Mouse (Mus musculus) kidney, adult 2 months (tissue): ENCODE results near the gene Them7. TPM values are rescaled to one million over a fixed set of nuclear protein-coding genes. Genes with fewer than 3 reads are reported as not detected.

Experiments used
- DNase-seq: peaks from one replicate; pipeline ENCODE4 v3.0.0; 2021
- H3K27ac ChIP-seq: fragments of 200-500 bp; 2 replicates; pipeline ENCODE4 v1.5.1; 2012; ENCODE audit warnings: low read depth, low read length, control low read depth, inconsistent platforms; ENCODE audit not compliant: insufficient read depth
- H3K27me3 ChIP-seq: fragments of 200-500 bp; replicated peaks from 2 replicates; pipeline ENCODE4 v1.6.1; 2012; ENCODE audit warnings: mild to moderate bottlenecking, moderate library complexity, low read length, inconsistent platforms; ENCODE audit not compliant: control insufficient read depth, insufficient read depth
- H3K36me3 ChIP-seq: fragments of 200-500 bp; 2 replicates; pipeline ENCODE4 v1.6.1; 2012; ENCODE audit warnings: mild to moderate bottlenecking, moderate library complexity, low read length, inconsistent platforms; ENCODE audit not compliant: control insufficient read depth, insufficient read depth
- H3K4me1 ChIP-seq: fragments of 200-500 bp; 2 replicates; pipeline ENCODE4 v1.6.1; 2011; ENCODE audit warnings: low read length; ENCODE audit not compliant: control insufficient read depth, insufficient read depth
- H3K4me3 ChIP-seq: fragments of 200-500 bp; 2 replicates; pipeline ENCODE4 v1.5.1; 2011; ENCODE audit warnings: mild to moderate bottlenecking, low read depth, low read length, control low read depth; ENCODE audit not compliant: insufficient read depth
- CTCF ChIP-seq: fragments of 200-500 bp; conservative IDR thresholded peaks from 2 replicates; pipeline ENCODE4 v1.5.1; 2011; ENCODE audit warnings: low read depth, mild to moderate bottlenecking, control low read depth, low read length, moderate library complexity, mixed read lengths; ENCODE audit not compliant: insufficient read depth, insufficient read length
- POLR2A ChIP-seq: fragments of 200-500 bp; IDR thresholded peaks from one replicate; pipeline ENCODE4 v1.6.1; 2011; ENCODE audit warnings: low read depth, low read length, control low read depth
- WGBS: fragments of 180-500 bp; shearing (Covaris S2); methylation state at CpG from one replicate; pipeline ENCODE4 v1.1.7; 2018; 5-methylcytosine and 5-hydroxymethylcytosine counted together
- polyA plus RNA-seq: library from polyadenylated mRNA; depleted of rRNA; stranded (reverse); fragments of >200 nt; gene quantifications from 2 replicates; pipeline ENCODE4 v1.2.3, GENCODE M21; 2012

The Them7 gene
- polyA plus RNA-seq, 1 experiment: 241 TPM

DNA sequence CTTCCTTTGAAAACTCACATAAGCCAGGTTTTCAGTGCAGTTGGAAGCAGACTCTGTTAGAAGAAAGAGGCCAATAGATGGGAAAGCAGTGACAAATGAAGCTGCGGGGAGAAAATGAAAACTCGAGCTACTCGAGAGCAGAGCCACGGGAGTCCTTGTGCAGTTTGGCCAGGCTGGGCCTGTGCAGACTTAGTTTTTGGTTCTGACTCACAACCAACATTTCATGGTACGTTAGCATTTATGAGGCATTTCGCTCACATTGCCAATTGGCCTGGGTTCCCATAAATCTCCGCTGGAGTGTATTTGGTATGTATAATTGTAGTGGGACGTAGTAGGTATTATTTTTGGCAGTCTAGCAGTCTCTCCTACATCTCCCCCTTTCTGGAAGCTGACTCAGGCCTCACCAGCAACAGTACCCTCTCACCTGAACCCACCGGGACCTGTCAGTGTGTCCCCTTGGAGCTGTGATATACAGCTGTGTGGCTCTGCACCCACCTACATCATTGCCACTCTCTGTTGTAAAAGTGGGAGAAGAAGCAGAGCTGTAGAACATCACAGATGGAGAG, 3.3 kb upstream of the Them7 start:
- Histone ChIP-seq H3K27ac (no peak overlapping the region), H3K4me3 (no peak overlapping the region), H3K36me3 (no peaks in the 10 kb centered on the region), H3K4me1 (peaks cover 9% of the 10 kb centered on the region), H3K27me3 (no peaks in the 10 kb centered on the region)
- peak; percentile 13 for DNase-seq
- TF ChIP-seq POLR2A (no peak), CTCF (no peak)
- 68% methylated on average over 9 of the region's 9 CpGs for WGBS

DNA sequence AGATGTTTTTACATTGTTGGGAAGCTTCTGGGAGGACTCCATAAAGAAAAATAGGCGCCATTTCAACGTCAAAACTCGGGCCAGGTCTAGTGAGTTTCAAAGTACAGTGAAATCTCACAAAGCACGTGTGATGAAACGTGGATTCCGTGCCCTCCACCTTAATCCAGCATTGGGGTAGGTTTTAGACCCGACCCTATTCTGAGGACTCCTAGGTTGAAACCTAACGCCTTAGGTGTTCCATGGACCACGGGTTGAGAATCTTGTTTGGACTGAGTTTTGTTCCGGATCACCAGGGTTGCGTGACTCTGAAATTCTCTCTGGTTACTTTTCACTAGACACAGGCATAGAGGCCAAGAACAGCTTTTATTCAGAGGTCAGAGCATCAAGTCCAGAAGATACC, 514 bp upstream of the Them7 start:
- Histone ChIP-seq H3K36me3 (no peaks in the 10 kb centered on the region), H3K4me3 (no peak overlapping the region), H3K4me1 (peaks cover 23% of the 10 kb centered on the region), H3K27ac (peak overlapping the region; percentile 96), H3K27me3 (no peaks in the 10 kb centered on the region)
- DNase-seq: peak; percentile 89
- TF ChIP-seq POLR2A (no peak), CTCF (no peak)
- WGBS: 52% methylated on average over 11 of the region's 11 CpGs

DNA sequence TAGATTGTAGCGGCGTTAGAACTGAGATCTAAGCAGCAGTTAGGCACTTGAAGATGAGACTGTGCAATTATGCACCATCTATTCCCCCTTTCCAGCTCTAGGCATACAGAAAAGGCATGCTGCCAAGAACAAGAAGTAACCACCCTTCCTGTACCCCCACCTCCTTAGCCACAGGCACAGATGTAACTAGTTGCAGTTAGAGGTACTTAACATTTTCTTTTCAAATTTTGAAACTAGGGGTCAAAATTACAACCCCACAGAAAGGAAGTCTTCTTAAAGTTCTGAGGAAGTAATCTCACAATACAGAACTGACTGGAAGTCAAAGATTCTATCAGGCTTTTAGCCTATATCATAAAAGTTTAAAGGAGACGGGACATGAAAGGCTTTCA, 861 bp downstream of the Them7 start:
- WGBS: 49% methylated on average over 3 of the region's 3 CpGs
- H3K4me3 ChIP-seq: peak overlapping the region; percentile 61
- H3K27me3 ChIP-seq: no peaks in the 10 kb centered on the region
- no peaks in the 10 kb centered on the region for H3K36me3 ChIP-seq
- TF ChIP-seq CTCF (no peak), POLR2A (no peak)
- H3K27ac ChIP-seq: peak overlapping the region; percentile 96
- peaks cover 30% of the 10 kb centered on the region for H3K4me1 ChIP-seq
- DNase-seq: peak; percentile 28

DNA sequence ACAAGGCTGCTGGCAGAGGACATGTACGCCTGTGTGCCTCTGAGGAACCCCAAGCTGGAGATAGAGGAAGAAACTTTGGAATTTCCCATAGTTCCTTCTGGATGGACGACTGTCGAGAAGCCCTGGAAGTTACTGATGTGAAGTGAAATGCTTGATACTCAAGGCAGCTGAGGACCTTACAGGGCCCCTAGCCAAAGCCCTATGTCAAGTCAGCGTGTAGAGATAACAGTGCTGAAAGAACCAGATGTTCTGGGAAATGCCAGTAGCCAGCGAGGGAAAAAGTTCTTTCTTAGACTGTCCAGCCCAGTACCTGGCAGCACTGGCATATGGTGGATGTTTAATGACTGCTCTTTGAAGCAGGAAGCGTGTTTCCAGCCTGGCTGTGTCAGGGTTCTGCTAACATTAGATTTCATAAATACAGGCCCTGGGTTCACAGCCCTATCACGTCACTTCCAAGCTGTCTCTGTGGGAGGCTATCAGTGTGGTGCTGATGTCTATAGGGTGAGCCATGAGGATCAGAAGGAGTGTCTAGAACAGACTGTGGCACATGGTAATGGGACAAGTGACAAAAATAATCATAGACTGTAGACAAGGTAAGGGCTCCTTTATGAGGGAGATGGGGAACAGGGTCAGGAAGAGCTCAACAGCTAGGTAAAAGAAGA, 2.3 kb downstream of the Them7 start:
- peak; percentile 47 for DNase-seq
- 42% methylated on average over 7 of the region's 7 CpGs for WGBS
- peak overlapping the region; percentile 51 for H3K27ac ChIP-seq
- H3K27me3 ChIP-seq: no peaks in the 10 kb centered on the region
- no peaks in the 10 kb centered on the region for H3K36me3 ChIP-seq
- peaks cover 31% of the 10 kb centered on the region for H3K4me1 ChIP-seq
- H3K4me3 ChIP-seq: 0 out of 2 replicates have a peak overlapping the region, but pooled peaks have one; percentile 25
- TF ChIP-seq CTCF: no peak

DNA sequence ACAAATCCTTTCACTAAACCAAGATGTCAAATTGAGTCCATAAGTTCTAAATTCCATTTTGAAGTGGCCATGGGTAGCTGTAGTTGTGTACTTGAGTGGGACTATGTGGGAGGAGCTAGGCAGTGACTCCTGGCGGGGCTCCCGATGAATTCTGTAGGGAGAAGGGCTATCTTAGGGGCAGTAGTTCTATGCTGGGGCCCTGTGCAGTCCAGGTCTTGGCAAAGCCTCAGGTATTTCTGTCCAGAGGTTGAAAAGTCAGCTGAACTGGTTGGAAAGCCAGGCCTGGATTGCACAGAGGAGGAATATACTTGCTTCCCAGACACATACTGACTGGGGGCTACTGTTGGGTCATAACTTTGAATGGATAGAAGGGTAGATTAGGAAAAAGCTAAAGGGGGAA, 4.3 kb downstream of the Them7 start:
- Histone ChIP-seq H3K36me3 (no peaks in the 10 kb centered on the region), H3K4me3 (no peak overlapping the region), H3K4me1 (peaks cover 35% of the 10 kb centered on the region), H3K27me3 (no peaks in the 10 kb centered on the region), H3K27ac (peak overlapping the region; percentile 77)
- DNase-seq: peak; percentile 87
- WGBS: 28% methylated on average over 2 of the region's 2 CpGs
- no peak for TF ChIP-seq POLR2A
- no peak for TF ChIP-seq CTCF

DNA sequence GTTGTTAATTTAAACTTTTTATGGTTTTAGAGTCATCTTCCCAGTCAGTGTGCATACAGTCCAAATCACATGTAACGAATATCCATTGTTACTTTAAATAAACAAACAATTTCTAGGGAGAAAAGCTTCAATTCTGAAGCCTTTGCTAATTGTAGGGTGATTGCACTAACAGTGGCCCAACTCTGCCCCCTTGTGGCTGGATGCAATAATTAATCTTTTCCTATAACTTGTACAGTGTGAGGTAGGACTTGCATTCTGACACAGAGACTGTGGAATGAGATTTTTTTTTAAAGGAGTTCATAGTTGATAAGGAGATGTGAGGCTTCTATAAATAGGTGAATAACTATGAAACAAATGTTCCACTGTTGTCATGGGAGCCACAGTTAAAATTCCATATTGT, 6.2 kb downstream of the Them7 start:
- no peaks in the 10 kb centered on the region for H3K27me3 ChIP-seq
- no peak for TF ChIP-seq POLR2A
- TF ChIP-seq CTCF: peak; percentile 56
- no peak overlapping the region for H3K4me3 ChIP-seq
- peak; percentile 78 for DNase-seq
- no peaks in the 10 kb centered on the region for H3K36me3 ChIP-seq
- WGBS: 4% methylated on average over 1 of the region's 1 CpGs
- peaks cover 50% of the 10 kb centered on the region for H3K4me1 ChIP-seq
- H3K27ac ChIP-seq: no peak overlapping the region

DNA sequence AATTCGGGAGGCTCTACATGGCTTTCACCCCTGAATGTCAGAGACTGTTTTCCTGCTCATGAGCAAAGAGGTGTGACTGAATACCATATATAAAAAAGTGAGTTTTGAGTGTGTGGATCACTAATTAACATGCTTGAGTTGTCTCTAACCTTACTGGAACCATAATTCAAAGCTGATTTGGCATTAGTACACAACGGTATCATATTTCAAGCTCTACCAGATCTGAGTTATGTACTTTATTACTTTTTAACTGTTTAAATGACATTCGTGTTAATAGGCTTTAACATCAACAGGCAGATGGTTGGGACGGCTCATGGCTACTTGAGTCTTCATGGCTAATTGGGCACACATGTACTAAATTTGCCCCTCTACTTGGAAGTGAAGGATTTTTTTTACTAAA, 8.3 kb downstream of the Them7 start:
- H3K27ac ChIP-seq: peak overlapping the region; percentile 80; the same call in 1 of the 2 replicates
- peak; percentile 64 for DNase-seq
- WGBS: 24% methylated on average over 4 of the region's 4 CpGs
- TF ChIP-seq POLR2A (no peak), CTCF (no peak)
- H3K4me1 ChIP-seq: peaks cover 55% of the 10 kb centered on the region
- no peaks in the 10 kb centered on the region for H3K27me3 ChIP-seq
- no peak overlapping the region for H3K4me3 ChIP-seq
- no peaks in the 10 kb centered on the region for H3K36me3 ChIP-seq
